In genomic region chr2:76084982-76085381, GRCm38 (mm10) we compare ENCODE assay signal across 31 mouse cellular contexts.
DNase-seq lines count a peak whose midpoint lies in the region; ATAC-seq lines count a peak whose summit lies in the region.
"Had no signal": no experiment of that assay in that cellular context is flagged by ENCODE, and none has a peak within 500 bp of the region (broad histone marks: within the 10 kb centered on the region; RNA-seq: fewer than 3 reads in every experiment).

No protein-coding gene starts in this region.

- peak; percentile 91 to 94 for ATAC-seq in hematopoietic stem cell, adult 5-6 weeks (replicated peaks in 1 of 2; ENCODE audit: insufficient read depth in 1 of 2, low FRiP score in 2 of 2, low TSS enrichment in 1 of 2, low read depth in 1 of 2, poor library complexity in 2 of 2, severe bottlenecking in 2 of 2)
- no peak for ATAC-seq in forebrain, embryonic 15.5 days (replicated peaks)
- ATAC-seq in forebrain, embryonic 14.5 days, result no peak
- ATAC-seq: forebrain, embryonic 16.5 days; lung, postnatal 0 days had no signal

- no peaks in the 10 kb centered on the region for H3K9me3 ChIP-seq in forebrain, embryonic 15.5 days
- H3K9me3 ChIP-seq in forebrain, embryonic 14.5 days (replicated peaks; ENCODE audit: control insufficient read depth, low read length), result no peaks in the 10 kb centered on the region
- H3K9me3 ChIP-seq: embryonic facial prominence, embryonic 12.5 days; heart, embryonic 12.5 days; kidney, embryonic 15.5 days; limb, embryonic 13.5 days; neural tube, embryonic 15.5 days had no signal

- H3K36me3 ChIP-seq in forebrain, embryonic 15.5 days, result no peaks in the 10 kb centered on the region
- H3K36me3 ChIP-seq in forebrain, embryonic 14.5 days (ENCODE audit: control insufficient read depth, insufficient read depth, low read length), result no peaks in the 10 kb centered on the region
- H3K36me3 ChIP-seq: embryonic facial prominence, embryonic 12.5 days; heart, embryonic 12.5 days; kidney, embryonic 15.5 days; limb, embryonic 13.5 days; neural tube, embryonic 15.5 days had no signal

- no peak overlapping the region for H3K4me3 ChIP-seq in forebrain, embryonic 15.5 days
- H3K4me3 ChIP-seq in forebrain, embryonic 14.5 days (ENCODE audit: low read depth, low read length), result no peak overlapping the region
- H3K4me3 ChIP-seq: embryonic facial prominence, embryonic 12.5 days; gastrocnemius, adult 2 months; heart, embryonic 12.5 days; kidney, embryonic 15.5 days; layer of hippocampus, adult 2 months; left cerebral cortex, adult 2 months; limb, embryonic 13.5 days; neural tube, embryonic 15.5 days had no signal

- WGBS in forebrain, embryonic 15.5 days, result 92% methylated on average over 4 of the region's 4 CpGs
- 92% methylated on average over 4 of the region's 4 CpGs for WGBS in forebrain, embryonic 14.5 days

- no peak overlapping the region for H3K9ac ChIP-seq in forebrain, embryonic 15.5 days (replicated peaks)
- no peak overlapping the region for H3K9ac ChIP-seq in forebrain, embryonic 14.5 days (ENCODE audit: low read length)
- H3K9ac ChIP-seq: embryonic facial prominence, embryonic 12.5 days; heart, embryonic 12.5 days; hindbrain, embryonic 14.5 days; kidney, embryonic 15.5 days; limb, embryonic 13.5 days; neural tube, embryonic 15.5 days had no signal

- H3K27me3 ChIP-seq in forebrain, embryonic 15.5 days, result no peaks in the 10 kb centered on the region
- no peaks in the 10 kb centered on the region for H3K27me3 ChIP-seq in forebrain, embryonic 14.5 days (replicated peaks; ENCODE audit: control insufficient read depth, insufficient read depth, low read length)
- H3K27me3 ChIP-seq: CH12.LX; embryonic facial prominence, embryonic 12.5 days; heart, embryonic 12.5 days; kidney, embryonic 15.5 days; neural tube, embryonic 15.5 days had no signal

- no peak overlapping the region for H3K27ac ChIP-seq in forebrain, embryonic 15.5 days (replicated peaks)
- H3K27ac ChIP-seq in forebrain, embryonic 14.5 days (ENCODE audit: low read depth, low read length), result no peak overlapping the region
- H3K27ac ChIP-seq: embryonic facial prominence, embryonic 12.5 days; gastrocnemius, adult 2 months; hindbrain, embryonic 14.5 days; kidney, embryonic 15.5 days; layer of hippocampus, adult 2 months; left cerebral cortex, adult 2 months; limb, embryonic 13.5 days; neural tube, embryonic 15.5 days had no signal

- no peak overlapping the region for H3K4me2 ChIP-seq in forebrain, embryonic 15.5 days (replicated peaks)
- H3K4me2 ChIP-seq in forebrain, embryonic 14.5 days (ENCODE audit: low read length), result no peak overlapping the region
- H3K4me2 ChIP-seq: embryonic facial prominence, embryonic 12.5 days; heart, embryonic 12.5 days; hindbrain, embryonic 14.5 days; kidney, embryonic 15.5 days; limb, embryonic 13.5 days; liver, embryonic 11.5 days; neural tube, embryonic 15.5 days had no signal

- DNase-seq in adrenal gland, adult 2 months, result peak; percentile 76
- DNase-seq in adrenal gland, adult 18-20 months (ENCODE audit: low spot score in 2 of 2), result no peak
- DNase-seq in 416B (ENCODE audit: low read depth), result peak; percentile 75
- DNase-seq in adrenal gland, postnatal 10 days, result peak; percentile 74
- DNase-seq in forebrain, embryonic 14.5 days (ENCODE audit: low spot score), result no peak
- DNase-seq: cerebellum, adult 9-10 months; cerebellum, postnatal 36 days; embryo, embryonic 11 days; gastrocnemius, adult 2 months; gastrocnemius, postnatal 36 days; heart, adult 18-20 months; heart, postnatal 4 days; kidney, adult 11 months; kidney, postnatal 36 days; midbrain, embryonic 14.5 days; thymus, adult 2 months; thymus, postnatal 36 days had no signal

- H3K4me1 ChIP-seq in forebrain, embryonic 15.5 days, result peaks cover 11% of the 10 kb centered on the region
- 0 out of 2 replicates have a peak, but pooled peaks cover 7% of the 10 kb centered on the region for H3K4me1 ChIP-seq in forebrain, embryonic 14.5 days (ENCODE audit: control insufficient read depth, insufficient read depth, low read length)

Comparison
In these comparisons a context has a peak if more than half of its experiments do, and no peak if none do; other contexts are left out.
1. DNase-seq: peak in adrenal gland, adult 2 months (single experiment), 416B (single experiment) and adrenal gland, postnatal 10 days (single experiment); none in adrenal gland, adult 18-20 months (0 of 2) and forebrain, embryonic 14.5 days (single experiment).
2. ATAC-seq: peak in hematopoietic stem cell, adult 5-6 weeks (2 of 2); none in forebrain, embryonic 15.5 days (single experiment) and forebrain, embryonic 14.5 days (single experiment).